Mouse (Mus musculus): ENCODE measurements around the gene Tmprss7. TPM values are rescaled to one million over a fixed set of nuclear protein-coding genes. Genes with fewer than 3 reads are reported as not detected.

Tmprss7 gene
- 0.31 and 0.42 TPM in 2 replicates for polyA plus RNA-seq (2016; fragmentation: Nextera tagmentation; extraction: Ambion mirVana)

DNA sequence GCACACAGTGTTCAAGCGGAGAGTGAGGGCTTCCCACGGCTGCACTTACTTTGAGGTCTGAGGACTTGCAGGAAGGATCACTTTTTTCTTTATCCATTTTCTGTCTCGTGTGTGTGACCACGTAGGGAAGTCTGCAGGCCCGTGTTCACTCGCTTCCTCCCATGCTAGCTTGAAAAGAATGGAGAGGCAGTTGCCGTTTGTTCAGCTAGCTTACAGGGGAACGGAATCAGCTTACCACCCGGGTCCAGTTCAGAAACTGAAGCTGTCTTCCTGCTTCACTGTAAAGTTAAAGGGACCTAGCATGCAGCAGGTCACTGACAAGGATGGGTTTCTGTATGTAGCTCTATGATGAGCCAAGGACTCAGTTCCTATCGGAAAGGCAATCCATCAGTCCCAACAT, at the start of gene Tmprss7:
Tmprss7 (minus strand) TSS at position 101 of the 400 bp plus-strand sequence.
- DNase-seq (ENCODE audit: extremely low spot score, low spot score), result no peak
- H3K27me3 ChIP-seq (ENCODE audit: poor library complexity, severe bottlenecking), result no peaks in the 10 kb centered on the region
- 83% methylated on average over 10 of the region's 10 CpGs for WGBS
- no peak within 1 kb of the TSS for H3K4me3 ChIP-seq
- H3K9me3 ChIP-seq, result no peaks in the 10 kb centered on the region
- no peak within 1 kb of the TSS for H3K27ac ChIP-seq
- H3K4me1 ChIP-seq, result peaks cover 18% of the 10 kb centered on the region
- no peaks in the 10 kb centered on the region for H3K36me3 ChIP-seq (replicated peaks)

DNA sequence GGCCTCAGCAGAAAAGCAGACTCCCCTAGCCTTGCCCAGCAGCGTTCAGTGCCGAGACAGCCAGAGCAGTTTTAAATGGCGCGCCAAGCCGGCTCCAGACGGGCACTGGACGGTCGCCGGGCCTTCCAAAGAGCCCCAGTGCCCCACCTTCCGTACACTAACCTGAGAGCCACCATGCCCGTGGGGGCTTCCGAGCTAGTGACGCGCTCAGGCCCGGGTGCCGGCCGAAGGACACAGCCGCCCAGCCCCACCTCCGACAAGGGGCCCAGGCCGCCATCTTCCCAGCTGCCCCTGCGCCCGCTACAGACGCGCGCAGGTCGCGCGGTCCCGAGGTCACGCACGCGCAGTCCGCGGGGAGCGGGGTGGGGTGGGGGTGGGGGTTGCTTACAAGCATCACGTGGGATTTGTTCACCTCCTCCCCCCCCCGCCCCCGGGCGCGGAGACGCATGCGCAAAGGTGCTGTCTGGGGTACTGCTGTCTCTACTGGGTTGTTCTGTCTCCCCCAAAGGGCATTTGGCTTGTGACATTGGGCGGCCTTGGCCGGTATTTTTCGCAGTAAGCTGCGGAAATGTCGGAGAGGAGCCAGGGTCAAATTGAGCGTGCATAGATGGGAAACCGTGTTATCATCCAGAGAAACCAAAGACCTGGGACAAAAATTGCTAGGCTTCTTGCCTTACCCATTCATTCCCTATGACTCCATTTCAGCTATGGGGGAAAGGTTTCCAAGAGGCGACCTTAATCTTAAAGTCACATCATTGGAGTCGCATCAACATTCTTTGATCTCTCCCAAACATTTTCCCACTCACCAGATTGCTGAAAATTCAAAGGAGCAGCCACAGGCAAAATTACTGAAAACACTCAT, 49.4 kb upstream of the Tmprss7 start, which contains the start of gene Abhd10:
Abhd10 (minus strand) TSS at position 341 of the 862 bp plus-strand sequence.
- H3K27ac ChIP-seq, result peak within 1 kb of the TSS; percentile 92
- peak within 1 kb of the TSS; percentile 60 for H3K4me3 ChIP-seq
- WGBS, result 1% methylated on average over 51 of the region's 51 CpGs
- H3K36me3 ChIP-seq (replicated peaks), result peaks cover 21% of the 10 kb centered on the region
- peaks cover 26% of the 10 kb centered on the region for H3K4me1 ChIP-seq
- DNase-seq (ENCODE audit: extremely low spot score, low spot score), result peak; percentile 96
- no peaks in the 10 kb centered on the region for H3K27me3 ChIP-seq (ENCODE audit: poor library complexity, severe bottlenecking)
- no peaks in the 10 kb centered on the region for H3K9me3 ChIP-seq

GRCm38 (mm10) chr16:45737880-45738279, 44.4 kb upstream of the Tmprss7 start:
- DNase-seq (ENCODE audit: extremely low spot score, low spot score), result no peak
- no peak overlapping the region for H3K4me3 ChIP-seq
- peaks cover 15% of the 10 kb centered on the region for H3K4me1 ChIP-seq
- no peaks in the 10 kb centered on the region for H3K27me3 ChIP-seq (ENCODE audit: poor library complexity, severe bottlenecking)
- peaks cover 61% of the 10 kb centered on the region for H3K36me3 ChIP-seq (replicated peaks)
- no peaks in the 10 kb centered on the region for H3K9me3 ChIP-seq
- H3K27ac ChIP-seq, result no peak overlapping the region
- 93% methylated on average over 8 of the region's 8 CpGs for WGBS

DNA sequence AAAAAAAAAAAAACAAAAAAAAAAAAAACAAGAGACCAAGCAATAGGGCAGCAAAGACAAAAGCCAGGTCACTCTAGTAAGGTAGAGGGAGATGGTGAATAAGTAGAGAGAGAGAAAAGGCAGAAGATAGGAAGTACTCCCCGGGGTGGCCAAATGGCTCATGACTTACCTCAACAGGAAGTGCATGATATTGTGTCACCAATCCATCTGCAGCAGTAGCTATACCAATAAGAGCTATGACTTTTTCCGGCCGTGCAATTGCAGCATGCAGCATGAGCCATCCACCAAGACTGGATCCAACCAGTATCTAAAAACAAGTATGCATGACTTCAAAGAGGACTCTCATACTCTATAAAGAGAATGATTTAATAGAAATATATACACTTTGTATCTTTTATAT, 43.3 kb upstream of the Tmprss7 start:
- H3K4me3 ChIP-seq, result no peak overlapping the region
- no peaks in the 10 kb centered on the region for H3K27me3 ChIP-seq (ENCODE audit: poor library complexity, severe bottlenecking)
- no peak for DNase-seq (ENCODE audit: extremely low spot score, low spot score)
- H3K36me3 ChIP-seq (replicated peaks), result peaks cover 73% of the 10 kb centered on the region
- 96% methylated on average over 3 of the region's 3 CpGs for WGBS
- peaks cover 10% of the 10 kb centered on the region for H3K4me1 ChIP-seq
- no peak overlapping the region for H3K27ac ChIP-seq
- H3K9me3 ChIP-seq, result no peaks in the 10 kb centered on the region

DNA sequence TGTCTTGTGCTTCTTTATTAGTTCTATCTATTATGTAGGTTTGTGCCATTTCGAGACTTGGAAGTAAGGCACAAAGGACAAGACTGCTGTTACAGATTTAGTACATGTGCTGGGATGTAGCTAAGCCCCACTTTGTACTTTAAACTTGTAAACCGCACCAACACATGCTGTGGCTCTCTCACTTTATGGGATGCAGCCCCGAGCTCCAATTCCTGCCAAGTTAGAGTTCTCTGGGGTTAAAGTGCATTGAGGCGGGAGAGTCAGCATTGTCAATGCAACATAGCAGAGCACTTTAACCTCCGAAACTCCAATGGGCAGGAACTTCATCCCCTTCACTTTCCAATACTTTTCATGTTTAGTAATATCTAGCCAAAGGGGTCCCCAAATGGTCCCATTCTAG, 35.7 kb upstream of the Tmprss7 start:
- Histone ChIP-seq H3K9me3 (no peaks in the 10 kb centered on the region), H3K36me3 (replicated peaks) (peaks cover 59% of the 10 kb centered on the region), H3K27ac (no peak overlapping the region), H3K27me3 (ENCODE audit: poor library complexity, severe bottlenecking) (no peaks in the 10 kb centered on the region), H3K4me1 (peaks cover 21% of the 10 kb centered on the region), H3K4me3 (no peak overlapping the region)
- WGBS, result 90% methylated on average over 5 of the region's 5 CpGs
- DNase-seq (ENCODE audit: extremely low spot score, low spot score), result no peak

DNA sequence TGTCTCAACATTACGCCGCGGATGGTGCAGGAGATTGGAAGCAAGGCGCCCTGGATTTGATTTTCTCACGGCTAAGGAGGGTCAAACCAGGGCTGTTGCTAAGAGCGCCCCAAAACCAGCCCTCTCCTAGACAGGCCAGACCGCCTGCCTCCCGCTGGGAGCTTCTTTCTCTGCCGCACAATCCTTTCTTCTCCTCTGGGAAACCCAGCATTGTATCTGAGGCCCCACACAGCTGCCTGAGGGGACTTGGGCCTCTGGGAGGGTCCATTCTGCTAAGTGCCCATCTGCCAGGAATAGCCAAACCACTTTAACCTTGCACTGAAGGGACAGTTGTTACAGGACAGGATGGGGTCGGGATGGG, 31.3 kb upstream of the Tmprss7 start:
- Histone ChIP-seq H3K9me3 (no peaks in the 10 kb centered on the region), H3K27me3 (ENCODE audit: poor library complexity, severe bottlenecking) (no peaks in the 10 kb centered on the region), H3K36me3 (replicated peaks) (peaks cover 47% of the 10 kb centered on the region), H3K4me1 (peaks cover 53% of the 10 kb centered on the region), H3K27ac (peak overlapping the region; percentile 95), H3K4me3 (peak overlapping the region; percentile 71)
- WGBS, result 1% methylated on average over 10 of the region's 10 CpGs
- peak; percentile 82 for DNase-seq (ENCODE audit: extremely low spot score, low spot score)

DNA sequence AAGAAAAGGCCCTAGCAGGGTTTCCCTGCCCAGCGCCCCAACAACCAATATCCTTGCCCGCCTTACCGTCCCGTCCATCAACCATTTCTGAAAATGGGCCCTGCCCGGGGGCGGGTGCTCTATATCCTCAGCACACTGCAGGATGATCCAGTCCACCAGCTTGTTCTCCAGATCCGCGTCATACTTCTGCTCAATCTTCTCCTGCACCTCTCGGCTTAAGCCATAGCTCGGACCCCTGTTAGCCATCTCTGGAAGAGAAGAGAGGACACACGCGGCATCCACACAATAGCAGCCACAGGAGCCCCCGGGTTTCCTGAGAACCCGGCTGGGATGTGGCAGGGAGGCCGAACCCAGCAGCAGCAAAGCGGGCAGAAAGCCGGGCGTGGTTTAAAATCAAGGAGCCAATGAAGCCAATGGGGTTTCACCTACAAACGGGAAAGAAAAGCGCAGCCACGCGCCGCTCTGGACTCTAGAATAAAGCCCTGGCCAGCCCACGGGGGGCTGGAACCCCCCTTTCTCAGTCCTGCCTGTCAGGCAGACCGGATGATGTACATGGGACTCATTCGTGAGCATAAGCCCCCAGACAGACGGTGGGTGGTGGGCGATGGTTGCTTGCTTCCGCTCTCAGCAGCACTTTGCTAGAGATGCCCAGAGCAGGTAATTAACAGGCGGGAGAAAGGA, 30.7 kb upstream of the Tmprss7 start, which contains the start of gene Tagln3:
Tagln3 (minus strand) TSS at position 548 of the 681 bp plus-strand sequence.
- 1% methylated on average over 30 of the region's 30 CpGs for WGBS
- H3K4me1 ChIP-seq, result peaks cover 53% of the 10 kb centered on the region
- peak; percentile 83 for DNase-seq (ENCODE audit: extremely low spot score, low spot score)
- H3K4me3 ChIP-seq, result peak within 1 kb of the TSS; percentile 71
- peaks cover 47% of the 10 kb centered on the region for H3K36me3 ChIP-seq (replicated peaks)
- no peaks in the 10 kb centered on the region for H3K9me3 ChIP-seq
- H3K27me3 ChIP-seq (ENCODE audit: poor library complexity, severe bottlenecking), result no peaks in the 10 kb centered on the region
- H3K27ac ChIP-seq, result peak within 1 kb of the TSS; percentile 95

- Histone ChIP-seq H3K27me3 (ENCODE audit: poor library complexity, severe bottlenecking) (no peaks in the 10 kb centered on the region), H3K4me3 (peak overlapping the region; percentile 71), H3K4me1 (peaks cover 53% of the 10 kb centered on the region), H3K36me3 (replicated peaks) (peaks cover 47% of the 10 kb centered on the region), H3K9me3 (no peaks in the 10 kb centered on the region), H3K27ac (peak overlapping the region; percentile 95)
- DNase-seq (ENCODE audit: extremely low spot score, low spot score), result no peak
- 49% methylated on average over 6 of the region's 6 CpGs for WGBS
These were observed 29.9 kb upstream of the Tmprss7 start for GRCm38 (mm10) chr16:45723172-45723901.

GRCm38 (mm10) chr16:45722460-45722951, 29.0 kb upstream of the Tmprss7 start:
- H3K27me3 ChIP-seq (ENCODE audit: poor library complexity, severe bottlenecking), result no peaks in the 10 kb centered on the region
- WGBS, result 82% methylated on average over 3 of the region's 3 CpGs
- no peak for DNase-seq (ENCODE audit: extremely low spot score, low spot score)
- H3K27ac ChIP-seq, result peak overlapping the region; percentile 95
- peaks cover 51% of the 10 kb centered on the region for H3K36me3 ChIP-seq (replicated peaks)
- H3K9me3 ChIP-seq, result no peaks in the 10 kb centered on the region
- H3K4me3 ChIP-seq, result peak overlapping the region; percentile 71
- peaks cover 53% of the 10 kb centered on the region for H3K4me1 ChIP-seq

- WGBS, result 91% methylated on average over 10 of the region's 10 CpGs
- Histone ChIP-seq H3K4me1 (peaks cover 41% of the 10 kb centered on the region), H3K36me3 (replicated peaks) (peaks cover 75% of the 10 kb centered on the region), H3K9me3 (peaks cover 9% of the 10 kb centered on the region; the same call in 1 of the 2 replicates), H3K27ac (no peak overlapping the region), H3K27me3 (ENCODE audit: poor library complexity, severe bottlenecking) (no peaks in the 10 kb centered on the region), H3K4me3 (no peak overlapping the region)
- DNase-seq (ENCODE audit: extremely low spot score, low spot score), result no peak
These were observed 26.7 kb upstream of the Tmprss7 start for GRCm38 (mm10) chr16:45720022-45720630.

GRCm38 (mm10) chr16:45718296-45718695, 24.8 kb upstream of the Tmprss7 start:
- Histone ChIP-seq H3K27me3 (ENCODE audit: poor library complexity, severe bottlenecking) (no peaks in the 10 kb centered on the region), H3K27ac (no peak overlapping the region), H3K4me3 (no peak overlapping the region), H3K4me1 (peaks cover 23% of the 10 kb centered on the region), H3K9me3 (peaks cover 9% of the 10 kb centered on the region; the same call in 1 of the 2 replicates), H3K36me3 (replicated peaks) (peaks cover 94% of the 10 kb centered on the region)
- WGBS, result 94% methylated on average over 4 of the region's 4 CpGs
- no peak for DNase-seq (ENCODE audit: extremely low spot score, low spot score)

All from forebrain, embryonic 10.5 days (tissue).